Mouse (Mus musculus): ENCODE measurements around the gene Sucnr1.

DNA sequence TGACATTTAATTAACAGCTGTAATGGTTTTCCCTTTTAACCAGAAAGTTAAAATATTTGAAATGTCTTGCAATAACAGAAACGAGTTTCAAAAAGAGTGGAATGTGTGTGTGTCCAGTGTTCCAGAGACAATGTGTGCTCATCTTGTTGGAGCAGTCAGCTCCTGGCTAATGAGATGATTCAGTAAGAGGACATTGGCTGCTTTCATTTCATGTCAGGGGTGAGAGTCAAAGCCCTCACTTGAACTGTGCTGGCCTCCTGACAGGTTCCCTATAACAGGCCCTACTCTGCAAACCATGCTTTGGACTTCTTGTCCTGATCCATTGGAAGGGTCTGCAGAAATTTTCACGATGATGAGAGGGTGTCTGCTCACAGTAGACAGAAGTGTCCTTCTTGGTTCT is 32.9 kb downstream of the Sucnr1 start:
- no peak for TF ChIP-seq GATA1 (IDR thresholded peaks at IDR 0.05; ENCODE audit: low read length)
- no peak for TF ChIP-seq TAL1 (IDR thresholded peaks at IDR 0.05; ENCODE audit: low read length)

All from erythroblast, embryonic 14.5 days (primary cell).